Mouse (Mus musculus) erythroblast, embryonic 14.5 days (primary cell): ENCODE measurements around the gene C130074G19Rik.

ENCODE experiments used
- GATA1 ChIP-seq: IDR thresholded peaks from 2 replicates; pipeline ENCODE4 v1.6.1; 2012; ENCODE audit warnings: low read length, inconsistent platforms, mixed read lengths
- TAL1 ChIP-seq: IDR thresholded peaks from 3 replicates; pipeline ENCODE4 v1.6.1; 2012; ENCODE audit warnings: low read length, inconsistent platforms, mixed read lengths

- TF ChIP-seq GATA1: no peak
- TF ChIP-seq TAL1: no peak
These were observed 5.7 kb downstream of the C130074G19Rik start for GRCm38 (mm10) chr1:184877306-184877705.
